Mouse (Mus musculus): ENCODE data around the gene Heatr1. TPM values are rescaled to one million over a fixed set of nuclear protein-coding genes. Genes with fewer than 3 reads are reported as not detected.

Gene Heatr1
- 82.5 to 98.4 TPM (median 91.4 TPM) in 4 replicates for total RNA-seq (2023; ENCODE audit: inconsistent age)

DNA sequence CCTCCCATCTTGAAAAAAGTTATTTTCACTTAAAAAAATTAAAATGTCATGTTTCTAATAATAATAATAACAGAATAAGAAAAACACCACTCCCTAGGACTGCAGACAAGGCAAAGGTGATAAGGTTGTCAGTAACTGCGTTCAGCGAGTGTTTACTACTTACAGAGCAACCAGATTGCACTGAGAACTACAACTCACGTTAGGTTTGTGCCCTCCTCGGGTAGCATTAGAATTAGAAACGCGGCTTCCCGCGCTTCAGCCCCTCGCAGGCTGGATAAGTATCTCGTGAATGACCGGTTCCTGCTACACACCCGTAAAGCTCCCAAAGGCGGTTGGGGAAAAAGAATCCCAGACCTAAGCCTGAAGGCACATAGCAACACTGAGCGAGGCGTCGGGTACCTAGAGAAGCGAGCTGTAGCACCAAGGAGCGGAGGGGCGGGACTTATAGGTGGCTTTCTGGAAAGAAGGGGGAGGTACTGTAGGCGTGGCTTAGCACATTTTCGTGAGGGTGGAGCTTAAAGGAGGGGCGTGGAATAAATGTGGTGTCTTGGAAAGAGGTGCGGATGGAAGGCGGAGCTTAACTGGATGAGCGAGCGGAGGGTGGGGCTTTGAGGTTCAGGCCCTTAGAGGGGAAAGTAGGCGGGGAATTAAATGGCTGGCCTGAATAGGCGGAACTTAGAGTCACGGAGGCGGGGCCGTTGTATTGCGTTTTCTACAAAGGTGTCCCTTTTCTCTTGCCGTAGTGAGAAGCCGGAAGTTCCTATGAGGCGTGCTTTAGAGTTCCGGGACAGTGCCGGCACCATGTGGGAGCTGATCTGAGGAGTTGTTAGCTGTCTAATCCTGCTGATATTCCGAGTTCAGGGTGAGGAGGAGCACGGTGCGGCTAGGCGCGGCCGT lies at the start of gene Heatr1:
Gene Heatr1, plus strand, starts transcription at position 419 of the 897 bp plus-strand sequence.

DNA sequence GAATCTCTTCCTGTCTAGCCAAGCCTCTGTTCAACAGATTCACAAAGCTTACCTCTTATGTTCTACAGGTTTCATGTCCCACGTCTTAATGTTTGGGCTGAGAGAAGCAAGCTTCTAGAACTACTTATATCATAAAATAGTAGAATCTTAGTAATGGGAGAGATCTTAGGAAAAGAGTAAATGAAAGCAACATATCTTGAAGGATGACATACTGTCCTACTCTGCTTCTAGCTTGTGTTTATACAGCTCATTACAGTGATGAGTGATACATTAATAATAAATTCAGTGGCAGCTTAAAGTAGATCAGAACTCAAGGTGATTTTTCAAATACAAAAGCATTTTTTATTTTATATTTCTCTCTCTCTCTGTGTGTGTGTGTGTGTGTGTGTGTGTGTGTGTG lies 70.0 kb downstream of the Heatr1 start, which contains the start of gene Lgals8:
Gene Lgals8, minus strand, starts transcription at position 101 of the 400 bp plus-strand sequence.

Other genes starting within 250 kb of the Heatr1 start
- gene Mtr, start 136.9 kb upstream of the Heatr1 start, total RNA-seq (2023; ENCODE audit: inconsistent age), result 38.9 to 43.7 TPM (median 40.8 TPM) in 4 replicates
- not detected in 4 replicates for gene Actn2, start 54.3 kb upstream of the Heatr1 start, total RNA-seq (2023; ENCODE audit: inconsistent age)
- gene Lgals8, start 69.9 kb downstream of the Heatr1 start, total RNA-seq (2023; ENCODE audit: inconsistent age), result 150 to 185 TPM (median 172 TPM) in 4 replicates
- gene Edaradd, start 125.4 kb downstream of the Heatr1 start, total RNA-seq (2023; ENCODE audit: inconsistent age), result 19.6 to 24.6 TPM (median 24.0 TPM) in 4 replicates
- 105 to 111 TPM (median 110 TPM) in 4 replicates for gene Ero1lb, start 170.8 kb downstream of the Heatr1 start, total RNA-seq (2023; ENCODE audit: inconsistent age)